Mouse (Mus musculus): ENCODE measurements around the gene Gm17079. TPM values are rescaled to one million over a fixed set of nuclear protein-coding genes. Genes with fewer than 3 reads are reported as not detected.
"Not testable (repeated sequence)": the region's sequence is repeated elsewhere in the genome, so short reads cannot be mapped to it uniquely, and the experiment has no call there.

Gene Gm17079
- not detected for total RNA-seq (2022)

GRCm38 (mm10) chr14:51695368-51695767 is at the start of gene Gm17079:
Gm17079 (minus strand) TSS chr14:51695468.
- DNase-seq (ENCODE audit: low spot score in 2 of 2) = not testable (repeated sequence)

GRCm38 (mm10) chr14:51740347-51741170 is 45.3 kb upstream of the Gm17079 start:
- DNase-seq (ENCODE audit: low spot score in 2 of 2) = no peak

- DNase-seq (ENCODE audit: low spot score in 2 of 2) = no peak
Observed at GRCm38 (mm10) chr14:51739150-51739993, 44.1 kb upstream of the Gm17079 start.

- DNase-seq (ENCODE audit: low spot score in 2 of 2) = no peak
Observed at GRCm38 (mm10) chr14:51738411-51739149, 43.3 kb upstream of the Gm17079 start.

- DNase-seq (ENCODE audit: low spot score in 2 of 2) = no peak
Observed at GRCm38 (mm10) chr14:51737967-51738366, 42.7 kb upstream of the Gm17079 start.

GRCm38 (mm10) chr14:51717083-51717482 is 21.8 kb upstream of the Gm17079 start, which contains the start of gene Gm5800:
Gm5800 (minus strand) TSS chr14:51717183.
- no peak for DNase-seq (ENCODE audit: low spot score in 2 of 2)

GRCm38 (mm10) chr14:51677269-51677668 is 18.0 kb downstream of the Gm17079 start:
- DNase-seq (ENCODE audit: low spot score in 2 of 2) = no peak

Other genes with a start within 250 kb of the Gm17079 start
- not detected for gene Vmn2r89, start 243.6 kb downstream of the Gm17079 start, total RNA-seq (2022)
- gene Gm5622, start 142.7 kb downstream of the Gm17079 start, total RNA-seq (2022) = not detected
- gene Gm17175, start 121.4 kb downstream of the Gm17079 start, total RNA-seq (2022) = not detected
- gene Gm17174, start 103.3 kb downstream of the Gm17079 start, total RNA-seq (2022) = not detected
- gene Gm17078, start 84.2 kb downstream of the Gm17079 start, total RNA-seq (2022) = not detected
- not detected for gene Gm4181, start 59.8 kb downstream of the Gm17079 start, total RNA-seq (2022)
- not detected for gene Gm5800, start 21.7 kb upstream of the Gm17079 start, total RNA-seq (2022)
- gene Ang4, start 78.1 kb upstream of the Gm17079 start, total RNA-seq (2022) = not detected
- not detected for gene AY358078, start 104.6 kb upstream of the Gm17079 start, total RNA-seq (2022)
- gene Ear6, start 158.2 kb upstream of the Gm17079 start, total RNA-seq (2022) = not detected
- gene Mettl17, start 189.4 kb upstream of the Gm17079 start, total RNA-seq (2022) = 10 to 100 TPM in 3 of 4 experiments, 1 to 10 TPM in 1; 8.6 to 14.7 (median 12.3) TPM
- under 1 TPM; 0.11 to 0.48 (median 0.33) TPM for gene Slc39a2, start 197.4 kb upstream of the Gm17079 start, total RNA-seq (2022)
- gene Ndrg2, start 218.7 kb upstream of the Gm17079 start, total RNA-seq (2022) = 1,000 to 10,000 TPM; 1,880 to 2,007 (median 1,939) TPM
- gene Tppp2, start 223.0 kb upstream of the Gm17079 start, total RNA-seq (2022) = 1 to 10 TPM in 3 of 4 experiments, under 1 TPM in 1; 0.92 to 1.7 (median 1.7) TPM
- gene Rnase13, start 227.3 kb upstream of the Gm17079 start, total RNA-seq (2022) = not detected

Data from gastrocnemius, adult 8-10 months (tissue).